Mouse (Mus musculus) embryonic fibroblast, embryonic 13.5 days (primary cell): ENCODE measurements around the gene Rnf43. TPM values are rescaled to one million over a fixed set of nuclear protein-coding genes. Genes with fewer than 3 reads are reported as not detected.

ENCODE experiments used
- H3K27ac ChIP-seq: 2 replicates; pipeline ENCODE4 v1.5.1; 2012; ENCODE audit warnings: low read length, control low read depth, inconsistent platforms; ENCODE audit not compliant: insufficient read depth
- H3K4me1 ChIP-seq: 2 replicates; pipeline ENCODE4 v1.6.1; 2011; ENCODE audit warnings: low read length; ENCODE audit not compliant: control insufficient read depth, insufficient read depth
- H3K4me3 ChIP-seq: 2 replicates; pipeline ENCODE4 v1.5.1; 2011; ENCODE audit warnings: mild to moderate bottlenecking, control low read depth, low read length; ENCODE audit not compliant: insufficient read depth
- CTCF ChIP-seq: IDR thresholded peaks from 2 replicates; pipeline ENCODE4 v1.5.1; 2011; ENCODE audit warnings: mild to moderate bottlenecking, control low read depth, low read length, moderate library complexity, borderline replicate concordance; ENCODE audit not compliant: insufficient read depth
- POLR2A ChIP-seq: IDR thresholded peaks from 2 replicates; pipeline ENCODE4 v1.6.1; 2011; ENCODE audit warnings: low read depth, mild to moderate bottlenecking, control low read depth, low read length, moderate library complexity
- polyA plus RNA-seq: library from polyadenylated mRNA; stranded (reverse); fragments of >200 nt; gene quantifications from 2 replicates; pipeline ENCODE4 v1.2.4, GENCODE M21; 2011; ENCODE audit warnings: low read depth; ENCODE audit not compliant: missing spikeins, insufficient read length

Rnf43 gene
- polyA plus RNA-seq, 1 experiment, result 1.4 TPM

DNA sequence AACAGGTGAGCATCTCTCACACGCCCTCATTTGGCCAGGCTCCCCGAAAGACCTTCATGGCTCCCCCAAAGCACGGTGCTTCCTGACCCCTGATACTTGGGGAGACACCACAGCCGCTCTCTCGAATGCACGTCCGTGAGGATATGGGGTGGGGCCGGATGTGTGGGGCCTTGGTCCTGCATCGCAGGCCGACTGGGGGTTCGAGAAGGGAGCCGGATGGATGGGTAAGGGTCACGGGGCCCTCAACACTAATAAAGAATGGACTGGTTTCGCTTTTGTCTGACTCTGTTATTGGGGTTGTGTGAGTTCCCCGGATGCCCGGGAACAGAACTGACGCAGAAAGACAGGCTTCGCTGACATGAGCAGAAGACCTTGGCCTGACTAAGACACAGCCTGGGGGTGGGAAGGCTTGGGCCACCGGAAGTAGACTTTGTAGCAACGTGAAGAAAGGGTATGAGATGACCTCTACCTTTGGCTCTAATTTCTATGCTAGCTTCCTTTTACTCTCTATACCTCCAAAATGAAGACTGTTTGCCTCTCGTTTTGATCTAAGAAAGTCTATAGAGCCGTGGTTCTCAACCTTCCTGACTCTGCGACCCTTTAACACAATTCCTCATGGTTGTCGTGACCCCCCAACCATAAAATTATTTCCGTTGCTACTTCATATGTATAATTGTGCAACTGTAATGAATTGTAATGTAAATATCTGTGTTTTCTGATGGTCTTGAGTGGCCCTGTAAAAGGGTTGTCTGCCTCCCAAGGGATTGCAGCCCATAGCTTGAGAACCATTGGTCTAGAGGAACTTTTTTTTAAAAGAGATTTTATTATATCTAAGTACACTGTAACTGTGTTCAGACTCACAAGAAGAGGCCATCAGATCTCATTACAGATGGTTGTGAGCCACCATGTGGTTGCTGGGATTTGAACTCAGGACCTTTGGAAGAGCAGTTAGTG, 94.8 kb downstream of the Rnf43 start:
- no peaks in the 10 kb centered on the region for H3K4me1 ChIP-seq
- no peak overlapping the region for H3K4me3 ChIP-seq
- TF ChIP-seq POLR2A (no peak), CTCF (no peak)
- no peak overlapping the region for H3K27ac ChIP-seq

DNA sequence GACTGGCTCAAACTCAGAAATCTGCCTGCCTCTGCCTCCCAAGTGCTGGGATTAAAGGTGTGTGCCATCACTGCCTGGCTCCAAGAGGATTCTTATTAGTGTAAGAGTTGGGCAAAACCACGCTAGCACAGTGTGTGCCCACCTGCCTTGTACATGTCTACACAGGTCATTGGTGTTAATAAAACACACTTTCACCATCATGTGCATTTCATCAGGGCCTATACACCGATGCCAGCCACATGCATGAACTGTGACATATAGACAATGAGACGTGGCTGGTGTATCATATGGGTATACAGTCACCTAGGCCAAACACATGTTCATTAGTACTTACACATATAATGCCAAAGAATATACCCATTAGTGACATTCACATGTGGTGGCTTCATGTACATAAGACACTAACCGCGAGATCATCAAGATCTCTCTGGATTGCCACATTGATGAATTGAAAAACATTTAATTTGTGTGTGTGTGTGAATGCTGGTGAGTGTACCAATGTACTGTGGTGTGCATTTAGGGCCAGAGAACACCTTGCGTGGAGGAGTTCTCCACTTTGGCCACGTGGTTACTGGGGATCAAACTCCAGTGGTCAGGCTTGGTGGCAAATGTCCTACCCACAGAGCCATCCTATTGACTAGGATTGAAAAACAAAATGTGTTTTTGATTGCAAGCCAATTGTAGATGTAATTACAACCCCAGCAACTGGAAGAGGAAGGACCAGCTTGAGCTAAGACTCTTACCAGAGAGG, 95.8 kb downstream of the Rnf43 start:
- Histone ChIP-seq H3K4me3 (no peak overlapping the region), H3K4me1 (no peaks in the 10 kb centered on the region), H3K27ac (no peak overlapping the region)
- TF ChIP-seq CTCF, result no peak
- TF ChIP-seq POLR2A, result no peak

DNA sequence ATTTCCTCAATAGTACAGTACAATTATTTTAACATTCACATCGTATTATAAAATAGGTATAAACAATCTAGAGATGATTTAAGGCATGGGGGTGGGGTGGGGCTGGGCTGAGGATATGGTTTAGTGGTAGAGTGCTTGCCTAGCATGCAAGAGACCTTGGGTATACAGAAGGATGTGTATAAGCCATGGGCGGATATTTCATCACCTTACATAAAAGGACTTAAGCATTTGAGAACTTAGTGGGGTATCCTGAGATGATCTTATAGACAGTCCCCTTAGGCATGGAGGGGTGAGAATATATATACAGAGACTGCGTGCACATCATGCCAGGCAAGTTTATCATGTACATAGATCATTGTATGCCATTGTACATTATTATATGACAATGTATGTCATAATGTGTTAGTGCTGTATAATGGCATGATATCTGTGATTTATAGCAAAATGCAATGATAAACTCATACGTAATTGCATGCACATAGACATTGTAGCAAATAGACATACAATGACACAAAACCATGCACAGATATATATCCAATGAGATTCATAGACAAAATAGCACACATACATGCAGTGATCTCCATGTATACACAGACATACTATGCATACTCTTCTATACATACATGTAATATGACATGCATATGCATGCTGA, 96.6 kb downstream of the Rnf43 start:
- H3K4me3 ChIP-seq, result no peak overlapping the region
- no peaks in the 10 kb centered on the region; the same call in 1 of the 2 replicates for H3K4me1 ChIP-seq
- TF ChIP-seq CTCF (no peak), POLR2A (no peak)
- H3K27ac ChIP-seq, result no peak overlapping the region

- TF ChIP-seq CTCF (no peak), POLR2A (no peak)
- H3K4me3 ChIP-seq, result no peak overlapping the region
- H3K27ac ChIP-seq, result no peak overlapping the region
- no peaks in the 10 kb centered on the region; the same call in 1 of the 2 replicates for H3K4me1 ChIP-seq
Observed at GRCm38 (mm10) chr11:87759609-87760005, 97.1 kb downstream of the Rnf43 start.

GRCm38 (mm10) chr11:87760301-87761081, 98.0 kb downstream of the Rnf43 start, which contains the start of gene Tspoap1:
Tspoap1 (plus strand) TSS chr11:87760541.
- no peak within 1 kb of the TSS for H3K4me3 ChIP-seq
- H3K27ac ChIP-seq, result no peak within 1 kb of the TSS
- no peaks in the 10 kb centered on the region; the same call in 1 of the 2 replicates for H3K4me1 ChIP-seq
- TF ChIP-seq CTCF (no peak), POLR2A (no peak)

GRCm38 (mm10) chr11:87761181-87761721, 98.7 kb downstream of the Rnf43 start:
- H3K4me3 ChIP-seq, result no peak overlapping the region
- TF ChIP-seq POLR2A, result no peak
- no peak for TF ChIP-seq CTCF

DNA sequence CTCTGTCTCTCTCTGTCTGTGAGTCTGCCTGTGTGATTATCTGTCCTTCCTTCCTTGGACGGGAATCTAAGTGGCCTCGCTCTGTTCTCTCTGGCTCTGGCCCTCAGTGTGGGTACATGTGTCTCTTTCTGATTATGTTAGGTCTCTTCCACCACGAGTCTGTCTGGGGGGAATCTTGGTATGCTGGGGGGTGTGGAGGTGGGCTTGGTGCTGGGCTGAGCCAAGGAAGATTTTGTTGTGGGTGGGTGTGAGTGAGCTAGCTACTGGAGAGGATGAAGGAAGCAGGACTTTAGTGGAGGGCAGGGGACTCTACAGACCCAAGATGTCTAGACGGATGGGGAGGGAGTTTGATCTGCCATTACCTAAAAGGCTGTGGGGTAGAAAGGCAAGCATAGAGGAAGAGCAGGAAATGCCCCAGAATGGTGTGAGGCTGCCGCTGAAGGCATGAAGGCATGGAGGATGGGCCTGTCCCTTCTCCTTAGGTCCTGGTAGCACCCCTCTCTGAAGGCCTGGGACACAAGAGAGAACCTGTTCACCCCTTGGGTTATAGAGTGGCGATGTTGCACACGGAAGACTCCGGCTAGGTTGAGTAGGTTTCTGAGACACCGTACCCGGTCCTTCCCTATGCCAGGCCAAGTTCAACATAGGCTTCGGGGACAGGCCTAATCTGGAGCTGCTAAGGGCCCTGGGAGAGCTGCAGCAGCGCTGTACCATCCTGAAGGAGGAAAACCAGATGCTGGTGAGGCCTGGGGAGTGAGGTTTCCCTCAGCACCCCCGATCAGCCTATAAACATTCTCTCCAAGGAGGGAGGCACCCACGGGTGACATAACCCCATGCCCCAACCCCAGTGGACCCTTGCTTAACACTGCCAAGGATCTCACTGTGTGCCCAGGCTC, 99.5 kb downstream of the Rnf43 start:
- TF ChIP-seq POLR2A (no peak), CTCF (no peak)
- Histone ChIP-seq H3K27ac (no peak overlapping the region), H3K4me3 (no peak overlapping the region), H3K4me1 (no peaks in the 10 kb centered on the region; the same call in 1 of the 2 replicates)

More at GRCm38 (mm10) chr11:87761181-87761721, 98.7 kb downstream of the Rnf43 start:
- Histone ChIP-seq H3K4me1 (no peaks in the 10 kb centered on the region; the same call in 1 of the 2 replicates), H3K27ac (no peak overlapping the region)
